Mouse (Mus musculus) limb, embryonic 14.5 days (tissue): ENCODE results near the gene 9930021J03Rik. TPM values are rescaled to one million over a fixed set of nuclear protein-coding genes. Genes with fewer than 3 reads are reported as not detected.

Experiments used
- ATAC-seq: fragments of 200-750 bp; cut with Nextera tagmentation; 2 replicates; pipeline ENCODE4 v1.8.0; 2017; ENCODE audit warnings: low read depth, moderate number of reproducible peaks, moderate TSS enrichment; ENCODE audit not compliant: low FRiP score
- DNase-seq: peaks from one replicate; pipeline ENCODE4 v3.0.0-alpha.2; 2015; ENCODE audit warnings: low spot score
- H3K27ac ChIP-seq: fragments of 300-500 bp; sonication (generic); replicated peaks from 2 replicates; pipeline ENCODE4 v1.5.1; 2014; ENCODE audit warnings: low read depth, mild to moderate bottlenecking, low read length, moderate library complexity, mixed read lengths
- H3K27me3 ChIP-seq: fragments of 300-500 bp; sonication (generic); 2 replicates; pipeline ENCODE4 v1.6.1; 2014; ENCODE audit warnings: low read length, mixed read lengths; ENCODE audit not compliant: control insufficient read depth, insufficient read depth
- H3K36me3 ChIP-seq: fragments of 300-500 bp; sonication (generic); 2 replicates; pipeline ENCODE4 v1.6.1; 2014; ENCODE audit warnings: mild to moderate bottlenecking, low read length, moderate library complexity, mixed read lengths; ENCODE audit not compliant: control insufficient read depth, insufficient read depth
- H3K4me1 ChIP-seq: fragments of 300-500 bp; sonication (generic); 2 replicates; pipeline ENCODE4 v1.6.1; 2014; ENCODE audit warnings: antibody characterized with exemption, low read length, mixed read lengths; ENCODE audit not compliant: control insufficient read depth, insufficient read depth
- H3K4me2 ChIP-seq: fragments of 300-500 bp; sonication (generic); replicated peaks from 2 replicates; pipeline ENCODE4 v1.6.1; 2014; ENCODE audit warnings: low read depth, mild to moderate bottlenecking, low read length, moderate library complexity; ENCODE audit not compliant: severe bottlenecking
- H3K4me3 ChIP-seq: fragments of 300-500 bp; sonication (generic); replicated peaks from 2 replicates; pipeline ENCODE4 v1.5.1; 2014; ENCODE audit warnings: low read length
- H3K9ac ChIP-seq: fragments of 300-500 bp; sonication (generic); 2 replicates; pipeline ENCODE4 v1.6.1; 2014; ENCODE audit warnings: mild to moderate bottlenecking, low read depth, low read length, moderate library complexity; ENCODE audit not compliant: severe bottlenecking
- H3K9me3 ChIP-seq: fragments of 300-500 bp; sonication (generic); 2 replicates; pipeline ENCODE4 v1.6.1; 2016; ENCODE audit warnings: low read length; ENCODE audit not compliant: control insufficient read depth
- POLR2A ChIP-seq: fragments of 200-500 bp; IDR thresholded peaks from 2 replicates; pipeline ENCODE4 v1.8.0; 2012; ENCODE audit warnings: inconsistent platforms, mild to moderate bottlenecking, moderate library complexity, borderline replicate concordance; ENCODE audit not compliant: insufficient read depth, insufficient read length; ENCODE audit errors: extremely low read depth
- WGBS: fragments of 180-500 bp; shearing (Covaris S2); extraction: QIAGEN DNeasy Blood & Tissue Kit; methylation state at CpG from one replicate; pipeline ENCODE4 v1.1.7; 2014; 5-methylcytosine and 5-hydroxymethylcytosine counted together
- polyA plus RNA-seq, 2 experiments: library from polyadenylated mRNA; depleted of rRNA in 1 of 2; stranded (reverse) in 1 of 2; unstranded in 1 of 2; fragments of >200 nt; fragmentation: Nextera tagmentation in 1 of 2; extraction: Ambion mirVana in 1 of 2; gene quantifications; 2 replicates each; pipeline versions ENCODE4 v1.2.1 to v1.2.3; 2012 to 2014

The 9930021J03Rik gene
- polyA plus RNA-seq, 2 experiments: 8.5 to 23.0 TPM

GRCm38 (mm10) chr19:29683844-29684540, 121.8 kb downstream of the 9930021J03Rik start:
- WGBS: 52% methylated on average over 16 of the region's 16 CpGs
- H3K27ac ChIP-seq: no peak overlapping the region
- no peak overlapping the region for H3K4me3 ChIP-seq
- no peaks in the 10 kb centered on the region for H3K36me3 ChIP-seq
- H3K9ac ChIP-seq: no peak overlapping the region
- no peaks in the 10 kb centered on the region for H3K27me3 ChIP-seq
- H3K9me3 ChIP-seq: no peaks in the 10 kb centered on the region
- DNase-seq (peak; percentile 85), ATAC-seq (no peak)
- 0 out of 2 replicates have a peak overlapping the region, but pooled peaks have one; percentile 11 for H3K4me2 ChIP-seq
- no peaks in the 10 kb centered on the region for H3K4me1 ChIP-seq
- TF ChIP-seq POLR2A: no peak

DNA sequence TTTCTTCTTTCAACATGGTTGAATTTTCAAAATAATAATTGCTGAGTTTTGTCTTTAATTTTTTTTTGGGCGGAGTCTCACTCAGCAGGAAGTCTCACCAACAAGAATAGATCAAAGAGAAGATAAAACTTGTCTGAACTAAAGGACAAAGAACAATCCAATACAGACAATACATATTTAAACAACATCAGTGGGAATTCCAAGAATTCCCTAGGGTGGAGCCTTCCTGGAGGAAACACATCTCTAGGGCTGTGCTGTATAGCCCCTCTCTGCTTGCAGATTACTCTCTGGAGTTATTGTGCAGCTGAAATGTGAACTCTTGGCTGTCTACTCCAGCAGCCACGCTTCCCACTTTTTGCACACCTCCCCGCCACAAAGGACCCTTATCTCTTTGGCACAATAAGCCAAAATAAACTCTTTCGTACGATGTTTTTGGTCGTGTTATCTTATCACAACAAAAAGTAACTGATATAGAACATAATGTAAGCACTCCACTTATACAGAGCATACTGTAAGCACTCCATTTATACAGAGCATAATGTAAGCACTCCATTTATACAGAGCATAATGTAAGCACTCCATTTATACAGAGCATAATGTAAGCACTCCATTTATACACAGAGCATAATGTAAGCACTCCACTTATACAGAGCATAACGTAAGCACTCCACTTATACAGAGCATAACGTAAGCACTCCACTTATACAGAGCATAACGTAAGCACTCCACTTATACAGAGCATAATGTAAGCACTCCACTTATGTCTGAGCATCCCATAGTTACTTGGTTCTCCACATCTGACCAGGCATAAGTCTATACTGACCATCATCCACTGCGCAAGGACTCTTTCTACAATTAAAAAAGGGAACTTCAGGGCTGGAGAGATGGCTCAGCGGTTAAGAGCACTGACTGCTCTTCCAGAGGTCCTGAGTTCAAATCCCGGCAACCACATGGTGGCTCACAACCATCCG, 125.3 kb downstream of the 9930021J03Rik start:
- 89% methylated on average over 13 of the region's 13 CpGs for WGBS
- no peak for TF ChIP-seq POLR2A
- Histone ChIP-seq H3K27ac (no peak overlapping the region), H3K9me3 (no peaks in the 10 kb centered on the region), H3K4me2 (no peak overlapping the region), H3K36me3 (no peaks in the 10 kb centered on the region), H3K9ac (no peak overlapping the region), H3K4me3 (no peak overlapping the region), H3K4me1 (no peaks in the 10 kb centered on the region), H3K27me3 (no peaks in the 10 kb centered on the region)
- DNase-seq (no peak), ATAC-seq (no peak)

DNA sequence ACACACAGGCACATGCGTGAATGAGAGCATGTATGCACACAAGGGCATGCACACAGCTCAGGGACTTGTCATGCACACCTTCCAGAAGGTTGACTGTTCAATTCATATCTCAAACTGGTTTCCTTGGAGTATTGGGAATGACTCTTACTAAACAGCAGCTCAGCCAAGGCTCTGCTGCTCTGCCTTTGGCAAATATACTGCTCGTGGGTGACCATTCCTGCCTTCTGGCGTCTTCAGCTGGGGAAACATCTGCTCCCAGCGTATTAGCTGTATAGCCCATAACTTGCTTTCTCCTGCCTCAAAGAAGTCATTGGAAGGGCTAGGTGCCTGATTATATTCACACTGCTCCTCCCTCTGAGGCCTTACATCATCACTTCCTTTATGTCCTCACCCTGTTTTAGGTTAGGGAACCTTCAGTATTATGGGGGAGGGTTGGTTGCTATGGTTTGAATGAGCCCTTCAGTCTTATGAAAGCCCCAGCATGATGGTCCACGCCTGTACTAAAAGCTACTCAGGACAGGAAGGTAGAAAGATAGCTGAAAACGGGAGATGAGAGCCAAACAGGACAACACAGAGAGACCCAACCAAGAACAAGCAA, 127.5 kb downstream of the 9930021J03Rik start:
- no peak for TF ChIP-seq POLR2A

DNA sequence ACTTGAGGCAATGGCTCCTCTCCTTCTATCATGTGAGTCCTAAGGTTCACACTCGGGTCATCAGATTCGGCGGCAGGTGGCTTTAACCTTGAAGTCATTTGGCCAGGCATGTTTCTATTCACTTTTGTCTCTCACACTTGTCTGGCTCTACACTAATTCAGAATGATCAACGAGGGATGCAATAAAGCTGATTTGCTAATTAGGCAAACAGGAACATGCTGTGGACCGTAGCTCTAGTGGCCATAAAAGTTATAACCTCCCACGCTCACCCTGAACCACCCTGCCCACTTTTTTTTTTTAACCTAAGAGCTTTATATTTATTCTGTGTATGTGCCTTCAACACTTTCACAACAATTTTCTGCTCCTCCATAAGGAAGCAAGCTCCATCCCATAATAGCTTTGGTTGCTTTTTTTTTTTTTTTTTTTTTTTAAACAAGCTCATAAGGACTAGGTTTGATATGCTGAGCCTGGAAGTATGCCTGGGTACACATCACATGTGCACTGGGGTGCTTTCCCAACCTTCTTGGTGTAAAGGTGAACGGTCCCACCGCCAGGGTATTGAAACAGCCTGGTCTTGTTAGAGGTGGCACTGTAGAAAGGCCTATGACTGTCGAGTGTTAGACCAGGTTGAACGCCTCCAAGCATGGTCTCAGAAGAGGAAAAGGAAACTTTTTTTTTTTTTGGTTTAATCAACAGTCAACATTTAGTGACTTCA, 129.2 kb downstream of the 9930021J03Rik start:
- no peak for TF ChIP-seq POLR2A
- Histone ChIP-seq H3K27ac (no peak overlapping the region), H3K4me1 (no peaks in the 10 kb centered on the region), H3K4me3 (no peak overlapping the region), H3K27me3 (no peaks in the 10 kb centered on the region), H3K36me3 (no peaks in the 10 kb centered on the region), H3K4me2 (no peak overlapping the region), H3K9me3 (no peaks in the 10 kb centered on the region), H3K9ac (no peak overlapping the region)
- ATAC-seq (no peak), DNase-seq (no peak)
- 61% methylated on average over 10 of the region's 10 CpGs for WGBS

More for the DNA sequence above, 127.5 kb downstream of the 9930021J03Rik start:
- H3K4me1 ChIP-seq: no peaks in the 10 kb centered on the region
- no peak overlapping the region for H3K4me3 ChIP-seq
- no peak for DNase-seq
- no peak for ATAC-seq
- no peaks in the 10 kb centered on the region for H3K9me3 ChIP-seq
- no peak overlapping the region for H3K27ac ChIP-seq
- H3K9ac ChIP-seq: no peak overlapping the region
- H3K36me3 ChIP-seq: no peaks in the 10 kb centered on the region
- WGBS: 85% methylated on average over 6 of the region's 6 CpGs
- no peaks in the 10 kb centered on the region for H3K27me3 ChIP-seq
- no peak overlapping the region for H3K4me2 ChIP-seq
